Mouse (Mus musculus) hindbrain, postnatal 0 days (tissue): ENCODE measurements at regions not wholly inside any gene's neighbourhood (a gene's known extent, or its start where the extent isn't known, plus 50 kb on each side); places are given as distances from the start of the nearest gene placed in this dataset.

Experiments used
- ATAC-seq: fragments of 200-750 bp; cut with Nextera tagmentation; 2 replicates; pipeline ENCODE4 v1.8.0; 2017; ENCODE audit warnings: mild to moderate bottlenecking, moderate TSS enrichment, moderate library complexity
- DNase-seq: peaks from one replicate; pipeline ENCODE4 v3.0.0-alpha.2; 2015; ENCODE audit warnings: low spot score
- H3K27ac ChIP-seq: fragments of 300-500 bp; sonication (generic); 2 replicates; pipeline ENCODE4 v1.5.1; 2014; ENCODE audit warnings: mild to moderate bottlenecking
- H3K27me3 ChIP-seq: fragments of 300-500 bp; sonication (generic); 2 replicates; pipeline ENCODE4 v1.6.1; 2014; ENCODE audit warnings: low read length, mixed read lengths; ENCODE audit not compliant: insufficient read depth
- H3K36me3 ChIP-seq: fragments of 300-500 bp; sonication (generic); 2 replicates; pipeline ENCODE4 v1.6.1; 2014; ENCODE audit warnings: low read length, mixed read lengths; ENCODE audit not compliant: insufficient read depth
- H3K4me1 ChIP-seq: fragments of 300-500 bp; sonication (generic); 2 replicates; pipeline ENCODE4 v1.6.1; 2014; ENCODE audit warnings: antibody characterized with exemption, low read length, mixed read lengths; ENCODE audit not compliant: insufficient read depth
- H3K4me2 ChIP-seq: fragments of 300-500 bp; sonication (generic); 2 replicates; pipeline ENCODE4 v1.6.1; 2014; ENCODE audit warnings: low read depth, mild to moderate bottlenecking, low read length, moderate library complexity, mixed read lengths
- H3K4me3 ChIP-seq: fragments of 300-500 bp; sonication (generic); 2 replicates; pipeline ENCODE4 v1.5.1; 2014; ENCODE audit warnings: low read length
- H3K9ac ChIP-seq: fragments of 300-500 bp; sonication (generic); replicated peaks from 2 replicates; pipeline ENCODE4 v1.6.1; 2014; ENCODE audit warnings: mild to moderate bottlenecking, low read length, moderate library complexity, mixed read lengths
- H3K9me3 ChIP-seq: fragments of 300-500 bp; sonication (generic); 2 replicates; pipeline ENCODE4 v1.6.1; 2016; ENCODE audit warnings: low read length, mixed read lengths
- CTCF ChIP-seq: IDR thresholded peaks from 2 replicates; pipeline ENCODE4 v1.5.1; 2016; ENCODE audit warnings: antibody characterized with exemption, control low read depth, low read depth
- WGBS: fragments of 180-500 bp; shearing (Covaris S2); extraction: QIAGEN DNeasy Blood & Tissue Kit; methylation state at CpG from one replicate; pipeline ENCODE4 v1.1.7; 2014; 5-methylcytosine and 5-hydroxymethylcytosine counted together

DNA sequence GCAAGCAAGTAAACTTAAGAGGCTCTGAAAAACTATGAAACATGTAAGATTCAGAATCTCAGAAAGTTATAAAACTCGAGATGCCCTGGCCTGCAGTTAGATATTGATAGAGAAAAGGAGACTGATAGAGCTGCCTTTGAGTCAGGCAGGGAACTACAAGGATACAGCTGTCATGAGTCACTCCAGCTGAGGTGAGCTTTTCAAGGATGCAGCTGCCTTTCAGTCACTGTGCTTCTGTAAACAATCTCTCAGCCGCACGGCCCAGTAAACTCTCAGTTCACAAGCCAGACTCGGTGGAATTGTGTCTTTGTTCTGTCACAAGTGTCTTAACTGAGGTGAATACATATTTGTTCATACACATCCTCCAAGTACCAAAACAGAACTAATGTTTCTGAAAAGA is 334.9 kb upstream of the Rsrc1 start:
- Histone ChIP-seq H3K4me2 (no peak overlapping the region), H3K27me3 (no peaks in the 10 kb centered on the region), H3K27ac (no peak overlapping the region), H3K9ac (no peak overlapping the region), H3K36me3 (no peaks in the 10 kb centered on the region), H3K9me3 (no peaks in the 10 kb centered on the region), H3K4me1 (0 out of 2 replicates have a peak, but pooled peaks cover 4% of the 10 kb centered on the region), H3K4me3 (no peak overlapping the region)
- no peak for DNase-seq
- ATAC-seq, result no peak
- WGBS, result 52% methylated on average over 4 of the region's 4 CpGs
- no peak for TF ChIP-seq CTCF

DNA sequence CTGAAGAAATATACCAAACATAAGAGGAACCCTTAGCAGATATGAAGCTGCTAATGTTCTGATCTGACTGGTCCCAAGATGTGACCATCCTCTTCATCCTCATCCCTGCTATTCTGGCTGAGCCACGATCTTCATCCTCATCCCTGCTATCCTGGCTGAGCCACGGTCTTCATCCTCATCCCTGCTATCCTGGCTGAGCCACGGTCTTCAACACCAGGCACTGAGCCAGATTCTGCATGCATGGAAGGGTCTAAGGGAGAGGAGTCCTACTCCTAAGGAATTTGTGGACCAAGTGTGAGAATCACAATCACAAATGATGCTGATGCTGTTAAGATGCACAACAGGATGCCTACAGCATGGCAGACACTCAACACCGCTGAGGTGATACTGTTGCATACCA is 331.9 kb upstream of the Rsrc1 start:
- Histone ChIP-seq H3K4me1 (0 out of 2 replicates have a peak, but pooled peaks cover 4% of the 10 kb centered on the region), H3K27me3 (no peaks in the 10 kb centered on the region), H3K27ac (no peak overlapping the region), H3K9me3 (no peaks in the 10 kb centered on the region), H3K9ac (no peak overlapping the region), H3K36me3 (no peaks in the 10 kb centered on the region), H3K4me3 (no peak overlapping the region), H3K4me2 (no peak overlapping the region)
- 75% methylated on average over 4 of the region's 4 CpGs for WGBS
- TF ChIP-seq CTCF, result no peak
- ATAC-seq, result no peak
- DNase-seq, result no peak

DNA sequence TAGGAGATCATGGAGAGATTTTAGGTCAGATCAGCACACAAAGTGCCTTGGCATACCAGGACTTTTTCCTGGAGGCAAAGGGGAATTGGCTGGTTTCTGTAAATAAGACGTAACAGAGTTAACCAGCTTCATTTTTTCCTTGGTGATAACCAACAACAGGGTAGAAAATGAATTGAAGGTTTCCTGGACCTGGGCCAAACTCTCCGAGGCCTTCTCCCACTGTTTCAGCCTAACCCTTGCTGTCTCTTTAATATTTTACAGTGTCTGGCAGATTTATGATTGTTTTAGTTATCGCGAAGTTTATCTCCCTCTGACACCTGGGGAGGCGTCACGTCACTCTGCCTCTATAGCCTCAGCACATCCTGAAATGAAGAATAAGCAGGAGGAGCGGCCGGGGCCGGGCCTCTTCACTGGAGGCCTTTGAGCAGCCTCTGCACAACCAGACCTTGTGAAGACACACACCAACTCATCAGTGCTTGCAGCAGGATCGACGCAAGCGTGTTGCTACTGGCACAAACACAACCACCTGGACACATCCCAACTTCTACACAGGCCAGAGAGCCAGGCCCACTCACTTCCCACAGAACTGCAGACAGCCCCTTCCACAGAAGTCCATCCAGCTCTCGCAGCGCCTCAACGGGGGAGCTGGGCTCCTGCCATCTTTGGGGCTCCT is 331.0 kb upstream of the Rsrc1 start:
- no peaks in the 10 kb centered on the region for H3K36me3 ChIP-seq
- H3K9me3 ChIP-seq, result no peaks in the 10 kb centered on the region
- H3K9ac ChIP-seq, result no peak overlapping the region
- peak overlapping the region; percentile 16 for H3K4me3 ChIP-seq
- TF ChIP-seq CTCF, result no peak
- peak; percentile 74 for ATAC-seq
- WGBS, result 57% methylated on average over 15 of the region's 15 CpGs
- 0 out of 2 replicates have a peak, but pooled peaks cover 4% of the 10 kb centered on the region for H3K4me1 ChIP-seq
- no peak overlapping the region for H3K27ac ChIP-seq
- peak overlapping the region; percentile 45 for H3K4me2 ChIP-seq
- H3K27me3 ChIP-seq, result no peaks in the 10 kb centered on the region
- peak; percentile 70 for DNase-seq

- DNase-seq, result peak; percentile 31
- ATAC-seq, result peak; percentile 73
- Histone ChIP-seq H3K4me1 (0 out of 2 replicates have a peak, but pooled peaks cover 4% of the 10 kb centered on the region), H3K36me3 (no peaks in the 10 kb centered on the region), H3K4me3 (peak overlapping the region; percentile 16), H3K27ac (no peak overlapping the region), H3K4me2 (peak overlapping the region; percentile 45), H3K9ac (no peak overlapping the region), H3K27me3 (no peaks in the 10 kb centered on the region), H3K9me3 (no peaks in the 10 kb centered on the region)
- WGBS, result 45% methylated on average over 16 of the region's 16 CpGs
- TF ChIP-seq CTCF, result no peak
Observed at GRCm38 (mm10) chr3:66650749-66651472, 330.3 kb upstream of the Rsrc1 start.

DNA sequence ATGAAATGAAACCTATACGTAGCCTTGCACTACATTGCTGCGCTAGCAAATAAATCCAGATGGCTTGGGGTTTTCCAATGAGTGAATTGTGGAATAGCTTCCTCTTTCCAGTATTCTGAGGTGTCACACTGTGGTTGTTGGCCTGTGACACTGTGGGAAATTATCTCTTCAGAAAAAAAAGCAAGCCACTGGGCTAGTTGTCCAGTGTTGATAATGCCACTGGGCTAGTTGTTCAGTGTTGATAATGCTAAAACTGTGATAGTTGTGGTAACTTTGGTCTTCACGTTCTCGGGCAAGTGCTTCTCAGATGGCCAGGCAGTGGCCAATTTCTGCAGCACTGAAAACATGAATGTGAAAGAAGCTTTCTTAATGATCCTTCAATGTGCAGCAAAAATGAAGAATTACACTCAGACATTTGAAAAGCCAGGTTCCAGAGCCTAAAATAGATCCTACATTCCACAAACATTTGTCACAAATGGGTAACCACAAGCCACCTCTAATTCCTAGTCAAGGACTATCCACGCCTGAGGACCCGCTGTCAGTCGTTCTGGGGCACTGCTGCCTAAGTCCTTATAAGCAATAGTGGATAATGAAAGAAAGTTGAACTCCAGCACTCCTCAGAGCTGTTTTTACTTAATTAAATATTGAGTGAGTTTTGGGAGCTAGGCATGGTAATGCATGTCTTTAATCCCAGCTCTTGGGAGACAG is 328.9 kb upstream of the Rsrc1 start:
- no peak for TF ChIP-seq CTCF
- Histone ChIP-seq H3K27ac (no peak overlapping the region), H3K9me3 (no peaks in the 10 kb centered on the region), H3K9ac (no peak overlapping the region), H3K36me3 (no peaks in the 10 kb centered on the region), H3K4me3 (no peak overlapping the region), H3K27me3 (no peaks in the 10 kb centered on the region), H3K4me1 (0 out of 2 replicates have a peak, but pooled peaks cover 4% of the 10 kb centered on the region), H3K4me2 (no peak overlapping the region)
- WGBS, result 91% methylated on average over 7 of the region's 7 CpGs
- ATAC-seq (no peak), DNase-seq (no peak)

DNA sequence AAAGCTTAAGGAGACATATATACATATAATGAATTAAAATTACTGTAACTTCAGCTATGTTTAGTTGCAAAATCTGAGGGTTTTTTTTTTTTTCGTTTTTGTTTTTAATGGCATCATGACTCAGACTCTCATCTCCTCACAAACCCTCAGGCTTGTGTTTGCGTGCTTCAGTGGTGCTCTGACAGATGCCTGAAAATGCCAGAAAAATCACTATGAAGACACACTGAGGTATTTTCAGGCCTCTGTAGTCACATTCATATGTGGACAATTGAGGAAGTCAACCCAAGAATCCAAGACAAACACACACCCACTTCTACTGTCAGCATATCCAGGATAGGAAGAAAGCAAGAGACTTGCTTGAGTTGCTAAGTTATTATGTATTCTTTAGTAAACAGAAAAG is 327.2 kb upstream of the Rsrc1 start:
- Histone ChIP-seq H3K4me3 (no peak overlapping the region), H3K4me2 (no peak overlapping the region), H3K36me3 (no peaks in the 10 kb centered on the region), H3K9ac (no peak overlapping the region), H3K9me3 (no peaks in the 10 kb centered on the region), H3K4me1 (0 out of 2 replicates have a peak, but pooled peaks cover 4% of the 10 kb centered on the region), H3K27ac (no peak overlapping the region), H3K27me3 (no peaks in the 10 kb centered on the region)
- no peak for ATAC-seq
- DNase-seq, result no peak
- 83% methylated on average over 2 of the region's 2 CpGs for WGBS
- no peak for TF ChIP-seq CTCF
